Comparison of ENCODE assay signal across 7 mouse cellular contexts in genomic region chr15:99343414-99344147, GRCm38 (mm10). TPM values are rescaled to one million over a fixed set of nuclear protein-coding genes. Genes with fewer than 3 reads are reported as not detected.
DNase-seq lines count a peak whose midpoint lies in the region; ATAC-seq and TF ChIP-seq lines count a peak whose summit lies in the region.

No protein-coding gene starts in this region.

- H3K4me2 ChIP-seq in hindbrain, postnatal 0 days (ENCODE audit: low read depth, low read length): no peak overlapping the region
- H3K4me2 ChIP-seq in limb, embryonic 13.5 days (replicated peaks): peak overlapping the region; percentile 34

- no peaks in the 10 kb centered on the region for H3K27me3 ChIP-seq in hindbrain, postnatal 0 days (ENCODE audit: insufficient read depth, low read length)
- no peaks in the 10 kb centered on the region for H3K27me3 ChIP-seq in limb, embryonic 13.5 days
- H3K27me3 ChIP-seq in small intestine, adult 2 months (ENCODE audit: control insufficient read depth, insufficient read depth, low read length): no peaks in the 10 kb centered on the region

- DNase-seq in MN1 (ENCODE audit: low spot score): peak; percentile 79
- DNase-seq in brain, embryonic 14.5 days (ENCODE audit: low read depth): peak; percentile 74
- DNase-seq in gastrocnemius, postnatal 14 days: peak; percentile 72
- peak; percentile 76 for DNase-seq in hindbrain, postnatal 0 days (ENCODE audit: low spot score)
- no peak for DNase-seq in adrenal gland, postnatal 10 days

- H3K27ac ChIP-seq in hindbrain, postnatal 0 days: peak overlapping the region; percentile 57
- H3K27ac ChIP-seq in limb, embryonic 13.5 days: peak overlapping the region; percentile 83
- H3K27ac ChIP-seq in small intestine, adult 2 months (ENCODE audit: insufficient read depth, low read depth, low read length): peak overlapping the region; percentile 9; the same call in 1 of the 2 replicates

- no peak overlapping the region for H3K4me3 ChIP-seq in hindbrain, postnatal 0 days (ENCODE audit: low read length)
- no peak overlapping the region for H3K4me3 ChIP-seq in limb, embryonic 13.5 days
- no peak overlapping the region for H3K4me3 ChIP-seq in small intestine, adult 2 months (ENCODE audit: low read depth, low read length)

- TF ChIP-seq POLR2A in brain, embryonic 14.5 days (IDR thresholded peaks at IDR 0.05; ENCODE audit: borderline replicate concordance, extremely low read depth, insufficient read depth, insufficient read length, poor library complexity, severe bottlenecking): no peak
- no peak for TF ChIP-seq POLR2A in small intestine, adult 2 months (IDR thresholded peaks at IDR 0.05; ENCODE audit: low read depth, low read length)

- peak; percentile 94 for ATAC-seq in hindbrain, postnatal 0 days
- ATAC-seq in limb, embryonic 13.5 days (ENCODE audit: low FRiP score, low read depth): 0 out of 2 replicates have a peak, but pooled peaks have one; percentile 37

- peaks cover 22% of the 10 kb centered on the region for H3K4me1 ChIP-seq in hindbrain, postnatal 0 days (ENCODE audit: insufficient read depth, low read length)
- H3K4me1 ChIP-seq in limb, embryonic 13.5 days: peaks cover 87% of the 10 kb centered on the region
- peaks cover 15% of the 10 kb centered on the region for H3K4me1 ChIP-seq in small intestine, adult 2 months (ENCODE audit: control insufficient read depth, insufficient read depth, insufficient read length, low read length)

- no peak overlapping the region for H3K9ac ChIP-seq in hindbrain, postnatal 0 days (replicated peaks; ENCODE audit: low read length)
- peak overlapping the region; percentile 55 for H3K9ac ChIP-seq in limb, embryonic 13.5 days

- TF ChIP-seq CTCF in brain, embryonic 14.5 days (IDR thresholded peaks at IDR 0.05; ENCODE audit: borderline replicate concordance, extremely low read depth, insufficient read depth, insufficient read length): no peak
- TF ChIP-seq CTCF in hindbrain, postnatal 0 days (IDR thresholded peaks at IDR 0.05; ENCODE audit: low read depth): no peak
- TF ChIP-seq CTCF in small intestine, adult 2 months (IDR thresholded peaks at IDR 0.05; ENCODE audit: extremely low read depth, insufficient read length, insufficient replicate concordance, low read depth, low read length): no peak

- intact Hi-C loops in gastrocnemius, postnatal 14 days (cut with DNase I; ENCODE audit: low total_unique reads): no loop called here

- 20% methylated on average over 5 of the region's 5 CpGs for WGBS in hindbrain, postnatal 0 days
- WGBS in limb, embryonic 13.5 days: 16% methylated on average over 5 of the region's 5 CpGs
- WGBS in small intestine, adult 2 months: 45% methylated on average over 5 of the region's 5 CpGs

- no peaks in the 10 kb centered on the region for H3K9me3 ChIP-seq in hindbrain, postnatal 0 days (ENCODE audit: low read length)
- H3K9me3 ChIP-seq in limb, embryonic 13.5 days: no peaks in the 10 kb centered on the region

- no peaks in the 10 kb centered on the region for H3K36me3 ChIP-seq in hindbrain, postnatal 0 days (ENCODE audit: insufficient read depth, low read length)
- no peaks in the 10 kb centered on the region for H3K36me3 ChIP-seq in limb, embryonic 13.5 days
- no peaks in the 10 kb centered on the region for H3K36me3 ChIP-seq in small intestine, adult 2 months (ENCODE audit: control insufficient read depth, insufficient read depth, low read length)

RNA-seq across cellular contexts. Expression of gene Fmnl3, which starts 26.7 kb away (rescaled TPM):
- polyA plus RNA-seq in brain, embryonic 14.5 days (2012; rRNA removed): 27.4 and 30.1 TPM in 2 replicates
- total RNA-seq in gastrocnemius, postnatal 14 days (2021): 10 to 100 TPM; 13.3 to 13.6 TPM
- 11.9 and 15.2 TPM in 2 replicates for total RNA-seq in hindbrain, postnatal 0 days (2014; rRNA removed)
- polyA plus RNA-seq in hindbrain, postnatal 0 days (2015; fragmentation: Nextera tagmentation; extraction: Ambion mirVana): 8.0 and 8.2 TPM in 2 replicates
- 29.5 and 30.9 TPM in 2 replicates for polyA plus RNA-seq in limb, embryonic 13.5 days (2015; fragmentation: Nextera tagmentation; extraction: Ambion mirVana)
- 4.2 and 8.2 TPM in 2 replicates for polyA plus RNA-seq in small intestine, adult 2 months (2012; rRNA removed)
- total RNA-seq in adrenal gland, postnatal 10 days (2021): 10 to 100 TPM; 27.6 to 31.7 TPM

RNA-seq across cellular contexts. Expression of gene Fam186b, which starts 47.9 kb away (rescaled TPM):
- polyA plus RNA-seq in brain, embryonic 14.5 days (2012; rRNA removed): 0.28 and 0.36 TPM in 2 replicates
- not detected for total RNA-seq in gastrocnemius, postnatal 14 days (2021)
- total RNA-seq in hindbrain, postnatal 0 days (2014; rRNA removed): 0.86 and 1.3 TPM in 2 replicates
- polyA plus RNA-seq in hindbrain, postnatal 0 days (2015; fragmentation: Nextera tagmentation; extraction: Ambion mirVana): 1.3 and 1.4 TPM in 2 replicates
- polyA plus RNA-seq in limb, embryonic 13.5 days (2015; fragmentation: Nextera tagmentation; extraction: Ambion mirVana): 0.15 and 0.36 TPM in 2 replicates
- polyA plus RNA-seq in small intestine, adult 2 months (2012; rRNA removed): not detected in 2 replicates
- 1 to 10 TPM; 1.5 to 1.9 TPM for total RNA-seq in adrenal gland, postnatal 10 days (2021)

RNA-seq across cellular contexts. Expression of gene Prpf40b, which starts 48.7 kb away (rescaled TPM):
- polyA plus RNA-seq in brain, embryonic 14.5 days (2012; rRNA removed): 180 and 198 TPM in 2 replicates
- 10 to 100 TPM; 18.4 to 20.8 TPM for total RNA-seq in gastrocnemius, postnatal 14 days (2021)
- 90.2 and 94.2 TPM in 2 replicates for total RNA-seq in hindbrain, postnatal 0 days (2014; rRNA removed)
- 101 and 110 TPM in 2 replicates for polyA plus RNA-seq in hindbrain, postnatal 0 days (2015; fragmentation: Nextera tagmentation; extraction: Ambion mirVana)
- 77.6 and 80.3 TPM in 2 replicates for polyA plus RNA-seq in limb, embryonic 13.5 days (2015; fragmentation: Nextera tagmentation; extraction: Ambion mirVana)
- polyA plus RNA-seq in small intestine, adult 2 months (2012; rRNA removed): 14.4 and 20.8 TPM in 2 replicates
- total RNA-seq in adrenal gland, postnatal 10 days (2021): 10 to 100 TPM; 40.4 to 57.2 TPM

RNA-seq across cellular contexts. Expression of gene Tmbim6, which starts 49.1 kb away (rescaled TPM):
- 214 and 221 TPM in 2 replicates for polyA plus RNA-seq in brain, embryonic 14.5 days (2012; rRNA removed)
- 100 to 1,000 TPM; 167 to 170 TPM for total RNA-seq in gastrocnemius, postnatal 14 days (2021)
- total RNA-seq in hindbrain, postnatal 0 days (2014; rRNA removed): 323 and 346 TPM in 2 replicates
- polyA plus RNA-seq in hindbrain, postnatal 0 days (2015; fragmentation: Nextera tagmentation; extraction: Ambion mirVana): 355 and 374 TPM in 2 replicates
- 287 and 298 TPM in 2 replicates for polyA plus RNA-seq in limb, embryonic 13.5 days (2015; fragmentation: Nextera tagmentation; extraction: Ambion mirVana)
- polyA plus RNA-seq in small intestine, adult 2 months (2012; rRNA removed): 672 and 1,662 TPM in 2 replicates
- 100 to 1,000 TPM; 581 to 642 TPM for total RNA-seq in adrenal gland, postnatal 10 days (2021)

Comparison
In these comparisons a context has a peak if more than half of its experiments do, and no peak if none do; other contexts are left out.
1. H3K27ac ChIP-seq: peak in every context shown above with its lines; median percentile 83 in limb, embryonic 13.5 days; 57 in hindbrain, postnatal 0 days; 9 in small intestine, adult 2 months.